Mouse (Mus musculus): Measurements from ENCODE around the gene 4930451I11Rik.

Gene 4930451I11Rik

GRCm38 (mm10) chr7:126831539-126831938, at the start of gene 4930451I11Rik:
TSS of gene 4930451I11Rik (minus strand) at chr7:126831639.
- DNase-seq (ENCODE audit: low read depth, low spot score): no peak

- DNase-seq (ENCODE audit: low read depth, low spot score): no peak
These were observed 49.6 kb upstream of the 4930451I11Rik start for GRCm38 (mm10) chr7:126881040-126881439.

GRCm38 (mm10) chr7:126877239-126877638, 45.8 kb upstream of the 4930451I11Rik start:
- no peak for DNase-seq (ENCODE audit: low read depth, low spot score)

GRCm38 (mm10) chr7:126870520-126870891, 39.1 kb upstream of the 4930451I11Rik start:
- no peak for DNase-seq (ENCODE audit: low read depth, low spot score)

- DNase-seq (ENCODE audit: low read depth, low spot score): no peak
These were observed 38.5 kb upstream of the 4930451I11Rik start for GRCm38 (mm10) chr7:126869780-126870519.

- DNase-seq (ENCODE audit: low read depth, low spot score): no peak
These were observed 36.6 kb upstream of the 4930451I11Rik start for GRCm38 (mm10) chr7:126868003-126868402.

- no peak for DNase-seq (ENCODE audit: low read depth, low spot score)
These were observed 36.1 kb upstream of the 4930451I11Rik start for GRCm38 (mm10) chr7:126867534-126867933.

- no peak for DNase-seq (ENCODE audit: low read depth, low spot score)
These were observed 32.4 kb upstream of the 4930451I11Rik start for GRCm38 (mm10) chr7:126863791-126864190.

- DNase-seq (ENCODE audit: low read depth, low spot score): peak; percentile 93
These were observed 30.8 kb upstream of the 4930451I11Rik start, which contains the start of gene Ino80e for GRCm38 (mm10) chr7:126862147-126862784. TSS of gene Ino80e (minus strand) at chr7:126862377.

- peak; percentile 91 for DNase-seq (ENCODE audit: low read depth, low spot score)
These were observed 30.1 kb upstream of the 4930451I11Rik start, which contains the start of gene Hirip3 for GRCm38 (mm10) chr7:126861429-126862130. TSS of gene Hirip3 (plus strand) at chr7:126861972.

- DNase-seq (ENCODE audit: low read depth, low spot score): no peak
These were observed 29.5 kb upstream of the 4930451I11Rik start for GRCm38 (mm10) chr7:126860987-126861386.

- no peak for DNase-seq (ENCODE audit: low read depth, low spot score)
These were observed 25.4 kb upstream of the 4930451I11Rik start for GRCm38 (mm10) chr7:126856741-126857420.

- DNase-seq (ENCODE audit: low read depth, low spot score): no peak
These were observed 24.2 kb upstream of the 4930451I11Rik start for GRCm38 (mm10) chr7:126855641-126856040.

- no peak for DNase-seq (ENCODE audit: low read depth, low spot score)
These were observed 22.0 kb upstream of the 4930451I11Rik start for GRCm38 (mm10) chr7:126853454-126853853.

GRCm38 (mm10) chr7:126851192-126851591, 19.8 kb upstream of the 4930451I11Rik start:
- DNase-seq (ENCODE audit: low read depth, low spot score): no peak

- DNase-seq (ENCODE audit: low read depth, low spot score): no peak
These were observed 18.7 kb upstream of the 4930451I11Rik start for GRCm38 (mm10) chr7:126850161-126850560.

GRCm38 (mm10) chr7:126848794-126849193, 17.4 kb upstream of the 4930451I11Rik start:
- DNase-seq (ENCODE audit: low read depth, low spot score): no peak

GRCm38 (mm10) chr7:126847421-126848398, 16.3 kb upstream of the 4930451I11Rik start:
- DNase-seq (ENCODE audit: low read depth, low spot score): no peak

- DNase-seq (ENCODE audit: low read depth, low spot score): no peak
These were observed 15.6 kb upstream of the 4930451I11Rik start, which contains the start of gene Doc2a for GRCm38 (mm10) chr7:126847116-126847420. TSS of gene Doc2a (plus strand) at chr7:126847416.

GRCm38 (mm10) chr7:126845516-126845915, 14.1 kb upstream of the 4930451I11Rik start:
- DNase-seq (ENCODE audit: low read depth, low spot score): no peak

GRCm38 (mm10) chr7:126843276-126843675, 11.8 kb upstream of the 4930451I11Rik start:
- DNase-seq (ENCODE audit: low read depth, low spot score): no peak
